In genomic region chr8:84179946-84180345, GRCm38 (mm10) we compare ENCODE assay signal across 9 mouse cellular contexts. TPM values are rescaled to one million over a fixed set of nuclear protein-coding genes. Genes with fewer than 3 reads are reported as not detected.
DNase-seq lines count a peak whose midpoint lies in the region; ATAC-seq lines count a peak whose summit lies in the region.
"Had no signal": no experiment of that assay in that cellular context is flagged by ENCODE, and none has a peak within 500 bp of the region (broad histone marks: within the 10 kb centered on the region; RNA-seq: fewer than 3 reads in every experiment).

No protein-coding gene starts in this region.

- 14% methylated on average over 4 of the region's 4 CpGs for WGBS in kidney, embryonic 16.5 days
- 0% methylated on average over 4 of the region's 4 CpGs for WGBS in forebrain, embryonic 13.5 days
- 13% methylated on average over 4 of the region's 4 CpGs for whole genome bisulfite sequencing in limb, embryonic 12.5 days
- WGBS in neural tube, embryonic 13.5 days: 7% methylated on average over 4 of the region's 4 CpGs

- H3K4me3 ChIP-seq in kidney, embryonic 16.5 days (ENCODE audit: low read length): peak overlapping the region; percentile 20
- peak overlapping the region; percentile 39 for H3K4me3 ChIP-seq in forebrain, embryonic 13.5 days
- peak overlapping the region; percentile 33 for H3K4me3 ChIP-seq in limb, embryonic 12.5 days (replicated peaks)
- peak overlapping the region; percentile 34 for H3K4me3 ChIP-seq in neural tube, embryonic 13.5 days

- H3K9ac ChIP-seq in kidney, embryonic 16.5 days (replicated peaks; ENCODE audit: low read length): peak overlapping the region; percentile 69
- peak overlapping the region; percentile 74 for H3K9ac ChIP-seq in forebrain, embryonic 13.5 days
- H3K9ac ChIP-seq in limb, embryonic 12.5 days (replicated peaks): peak overlapping the region; percentile 64
- H3K9ac ChIP-seq in neural tube, embryonic 13.5 days: peak overlapping the region; percentile 77

- H3K27ac ChIP-seq in kidney, embryonic 16.5 days (ENCODE audit: low read length): peak overlapping the region; percentile 91
- H3K27ac ChIP-seq in forebrain, embryonic 13.5 days: peak overlapping the region; percentile 91
- peak overlapping the region; percentile 88 for H3K27ac ChIP-seq in limb, embryonic 12.5 days
- peak overlapping the region; percentile 92 for H3K27ac ChIP-seq in neural tube, embryonic 13.5 days (replicated peaks)

- peaks cover 71% of the 10 kb centered on the region for H3K4me1 ChIP-seq in kidney, embryonic 16.5 days (ENCODE audit: insufficient read depth, low read length)
- H3K4me1 ChIP-seq in forebrain, embryonic 13.5 days: peaks cover 72% of the 10 kb centered on the region
- H3K4me1 ChIP-seq in limb, embryonic 12.5 days (replicated peaks): peaks cover 55% of the 10 kb centered on the region
- H3K4me1 ChIP-seq in neural tube, embryonic 13.5 days (replicated peaks): peaks cover 67% of the 10 kb centered on the region

- no peak for DNase-seq in kidney, postnatal 25 days
- no peak for DNase-seq in layer of hippocampus, postnatal 36 days
- DNase-seq in right cerebral cortex, postnatal 25 days: no peak
- no peak for DNase-seq in layer of hippocampus, postnatal 10 days (ENCODE audit: low spot score in 2 of 2)

- ATAC-seq in kidney, embryonic 16.5 days (ENCODE audit: low FRiP score, low TSS enrichment): 0 out of 2 replicates have a peak, but pooled peaks have one; percentile 9
- peak; percentile 0; the same call in 1 of the 2 replicates for ATAC-seq in forebrain, embryonic 13.5 days
- no peak for ATAC-seq in limb, embryonic 12.5 days (ENCODE audit: insufficient number of reproducible peaks, insufficient read depth, low FRiP score, low TSS enrichment, low read depth)
- ATAC-seq in neural tube, embryonic 13.5 days (ENCODE audit: low read depth): peak; percentile 6; the same call in 1 of the 2 replicates

- H3K9me3 ChIP-seq in kidney, embryonic 16.5 days (ENCODE audit: low read length): no peaks in the 10 kb centered on the region
- no peaks in the 10 kb centered on the region for H3K9me3 ChIP-seq in forebrain, embryonic 13.5 days (replicated peaks)
- H3K9me3 ChIP-seq in limb, embryonic 12.5 days: no peaks in the 10 kb centered on the region
- H3K9me3 ChIP-seq in neural tube, embryonic 13.5 days: no peaks in the 10 kb centered on the region

- peak overlapping the region; percentile 54 for H3K4me2 ChIP-seq in kidney, embryonic 16.5 days (replicated peaks; ENCODE audit: low read depth, low read length)
- H3K4me2 ChIP-seq in forebrain, embryonic 13.5 days: peak overlapping the region; percentile 89
- H3K4me2 ChIP-seq in limb, embryonic 12.5 days: peak overlapping the region; percentile 83
- peak overlapping the region; percentile 79 for H3K4me2 ChIP-seq in neural tube, embryonic 13.5 days

- peaks cover 7% of the 10 kb centered on the region; the same call in 1 of the 2 replicates for H3K36me3 ChIP-seq in kidney, embryonic 16.5 days (ENCODE audit: insufficient read depth, low read length)
- H3K36me3 ChIP-seq in forebrain, embryonic 13.5 days (ENCODE audit: poor library complexity, severe bottlenecking): peaks cover 36% of the 10 kb centered on the region
- H3K36me3 ChIP-seq in limb, embryonic 12.5 days: peaks cover 35% of the 10 kb centered on the region
- H3K36me3 ChIP-seq in neural tube, embryonic 13.5 days: peaks cover 23% of the 10 kb centered on the region

- H3K27me3 ChIP-seq in kidney, embryonic 16.5 days (ENCODE audit: insufficient read depth, low read length): no peaks in the 10 kb centered on the region
- H3K27me3 ChIP-seq in forebrain, embryonic 13.5 days: no peaks in the 10 kb centered on the region
- H3K27me3 ChIP-seq in limb, embryonic 12.5 days: no peaks in the 10 kb centered on the region
- H3K27me3 ChIP-seq in neural tube, embryonic 13.5 days: no peaks in the 10 kb centered on the region

RNA-seq across cellular contexts. Expression of gene Nanos3, which starts 5.1 kb away (rescaled TPM):
- polyA plus RNA-seq in kidney, embryonic 16.5 days (2015; fragmentation: Nextera tagmentation; extraction: Ambion mirVana): 2.6 and 3.1 TPM in 2 replicates
- polyA plus RNA-seq in forebrain, embryonic 13.5 days (2015; fragmentation: Nextera tagmentation; extraction: Ambion mirVana): 4.7 and 6.5 TPM in 2 replicates
- polyA plus RNA-seq in limb, embryonic 12.5 days (2016; fragmentation: Nextera tagmentation; extraction: Ambion mirVana): 3.3 and 5.5 TPM in 2 replicates
- polyA plus RNA-seq in neural tube, embryonic 13.5 days (2015; fragmentation: Nextera tagmentation; extraction: Ambion mirVana): 6.1 and 10.1 TPM in 2 replicates
- total RNA-seq in layer of hippocampus, postnatal 36 days (2021): 1 to 10 TPM; 2.2 to 4.9 TPM
- total RNA-seq in layer of hippocampus, postnatal 10 days (2021): 1 to 10 TPM; 7.8 to 8.4 TPM

RNA-seq across cellular contexts. Expression of gene 4930432K21Rik, which starts 32.1 kb away (rescaled TPM):
- polyA plus RNA-seq in kidney, embryonic 16.5 days (2015; fragmentation: Nextera tagmentation; extraction: Ambion mirVana): 1.7 and 1.9 TPM in 2 replicates
- 2.2 and 2.3 TPM in 2 replicates for polyA plus RNA-seq in forebrain, embryonic 13.5 days (2015; fragmentation: Nextera tagmentation; extraction: Ambion mirVana)
- polyA plus RNA-seq in limb, embryonic 12.5 days (2016; fragmentation: Nextera tagmentation; extraction: Ambion mirVana): 1.6 TPM in 2 replicates
- polyA plus RNA-seq in neural tube, embryonic 13.5 days (2015; fragmentation: Nextera tagmentation; extraction: Ambion mirVana): 1.4 and 1.6 TPM in 2 replicates
- total RNA-seq in layer of hippocampus, postnatal 36 days (2021): 1 to 10 TPM; 1.7 to 1.8 TPM
- 1 to 10 TPM; 1.5 to 1.7 TPM for total RNA-seq in layer of hippocampus, postnatal 10 days (2021)

RNA-seq across cellular contexts. Expression of gene Cc2d1a, which starts 32.2 kb away (rescaled TPM):
- 29.0 and 31.1 TPM in 2 replicates for polyA plus RNA-seq in kidney, embryonic 16.5 days (2015; fragmentation: Nextera tagmentation; extraction: Ambion mirVana)
- polyA plus RNA-seq in forebrain, embryonic 13.5 days (2015; fragmentation: Nextera tagmentation; extraction: Ambion mirVana): 18.6 and 24.1 TPM in 2 replicates
- 26.2 and 28.7 TPM in 2 replicates for polyA plus RNA-seq in limb, embryonic 12.5 days (2016; fragmentation: Nextera tagmentation; extraction: Ambion mirVana)
- polyA plus RNA-seq in neural tube, embryonic 13.5 days (2015; fragmentation: Nextera tagmentation; extraction: Ambion mirVana): 24.3 and 25.6 TPM in 2 replicates
- total RNA-seq in layer of hippocampus, postnatal 36 days (2021): 10 to 100 TPM; 58.3 to 64.6 TPM
- total RNA-seq in layer of hippocampus, postnatal 10 days (2021): 10 to 100 TPM; 59.8 to 68.1 TPM

RNA-seq across cellular contexts. Expression of gene Podnl1, which starts 54.2 kb away (rescaled TPM):
- polyA plus RNA-seq in kidney, embryonic 16.5 days (2015; fragmentation: Nextera tagmentation; extraction: Ambion mirVana): 0.24 and 0.30 TPM in 2 replicates
- polyA plus RNA-seq in forebrain, embryonic 13.5 days (2015; fragmentation: Nextera tagmentation; extraction: Ambion mirVana): 0.24 and 0.27 TPM in 2 replicates
- polyA plus RNA-seq in limb, embryonic 12.5 days (2016; fragmentation: Nextera tagmentation; extraction: Ambion mirVana): 0.83 and 1.1 TPM in 2 replicates
- polyA plus RNA-seq in neural tube, embryonic 13.5 days (2015; fragmentation: Nextera tagmentation; extraction: Ambion mirVana): 0.36 and 0.51 TPM in 2 replicates
- not detected for total RNA-seq in layer of hippocampus, postnatal 36 days (2021)
- not detected for total RNA-seq in layer of hippocampus, postnatal 10 days (2021)
- polyA plus RNA-seq: cortical plate, adult 2 months had no signal

RNA-seq across cellular contexts. Expression of gene Zswim4, which starts 56.9 kb away (rescaled TPM):
- 18.3 and 18.5 TPM in 2 replicates for polyA plus RNA-seq in kidney, embryonic 16.5 days (2015; fragmentation: Nextera tagmentation; extraction: Ambion mirVana)
- 43.1 and 44.0 TPM in 2 replicates for polyA plus RNA-seq in forebrain, embryonic 13.5 days (2015; fragmentation: Nextera tagmentation; extraction: Ambion mirVana)
- 33.1 and 34.3 TPM in 2 replicates for polyA plus RNA-seq in limb, embryonic 12.5 days (2016; fragmentation: Nextera tagmentation; extraction: Ambion mirVana)
- 32.9 and 34.7 TPM in 2 replicates for polyA plus RNA-seq in neural tube, embryonic 13.5 days (2015; fragmentation: Nextera tagmentation; extraction: Ambion mirVana)
- total RNA-seq in layer of hippocampus, postnatal 36 days (2021): 10 to 100 TPM; 16.8 to 18.1 TPM
- 10 to 100 TPM; 18.0 to 18.3 TPM for total RNA-seq in layer of hippocampus, postnatal 10 days (2021)
